Mouse (Mus musculus) spleen, adult 2 months (tissue): ENCODE measurements around the gene Sh3d19. TPM values are rescaled to one million over a fixed set of nuclear protein-coding genes. Genes with fewer than 3 reads are reported as not detected.

Experiments used
- DNase-seq, 2 experiments: peaks; one replicate each; pipeline versions ENCODE4 v3.0.0 to v3.0.0-alpha.2; 2012 to 2021; ENCODE audit warnings: low spot score in 2 of 2, low read depth in 1 of 2
- H3K27ac ChIP-seq: fragments of 200-500 bp; 2 replicates; pipeline ENCODE4 v1.5.1; 2012; ENCODE audit warnings: low read length, inconsistent platforms; ENCODE audit not compliant: insufficient read depth
- H3K27me3 ChIP-seq: fragments of 200-500 bp; 2 replicates; pipeline ENCODE4 v1.6.1; 2012; ENCODE audit warnings: mild to moderate bottlenecking, moderate library complexity, low read length, inconsistent platforms; ENCODE audit not compliant: control insufficient read depth, insufficient read depth
- H3K36me3 ChIP-seq: fragments of 200-500 bp; 2 replicates; pipeline ENCODE4 v1.6.1; 2012; ENCODE audit warnings: mild to moderate bottlenecking, low read length, inconsistent platforms; ENCODE audit not compliant: control insufficient read depth, insufficient read depth
- H3K4me1 ChIP-seq: fragments of 200-500 bp; 2 replicates; pipeline ENCODE4 v1.6.1; 2011; ENCODE audit warnings: inconsistent platforms; ENCODE audit not compliant: control insufficient read depth, insufficient read depth, insufficient read length
- H3K4me3 ChIP-seq: fragments of 200-500 bp; 2 replicates; pipeline ENCODE4 v1.5.1; 2011; ENCODE audit warnings: mild to moderate bottlenecking, inconsistent platforms; ENCODE audit not compliant: insufficient read depth, insufficient read length; ENCODE audit errors: extremely low read depth
- CTCF ChIP-seq: fragments of 200-500 bp; IDR thresholded peaks from 2 replicates; pipeline ENCODE4 v1.5.1; 2011; ENCODE audit warnings: mild to moderate bottlenecking, inconsistent platforms; ENCODE audit not compliant: insufficient read depth, insufficient read length, insufficient replicate concordance; ENCODE audit errors: extremely low read depth
- POLR2A ChIP-seq: fragments of 200-500 bp; IDR thresholded peaks from 2 replicates; pipeline ENCODE4 v1.6.1; 2011; ENCODE audit warnings: low read depth, low read length, inconsistent platforms
- WGBS: fragments of 180-500 bp; shearing (Covaris S2); methylation state at CpG from one replicate; pipeline ENCODE4 v1.1.7; 2018; 5-methylcytosine and 5-hydroxymethylcytosine counted together
- polyA plus RNA-seq: library from polyadenylated mRNA; depleted of rRNA; stranded (reverse); fragments of >200 nt; gene quantifications from 2 replicates; pipeline ENCODE4 v1.2.3, GENCODE M21; 2012

Gene Sh3d19
- polyA plus RNA-seq, 1 experiment, result 5.6 TPM

- Histone ChIP-seq H3K36me3 (no peaks in the 10 kb centered on the region), H3K27ac (no peak overlapping the region), H3K27me3 (no peaks in the 10 kb centered on the region), H3K4me1 (no peaks in the 10 kb centered on the region), H3K4me3 (no peak overlapping the region)
- TF ChIP-seq POLR2A, result no peak
- TF ChIP-seq CTCF, result no peak
- WGBS, result 83% methylated on average over 11 of the region's 11 CpGs
- no peak for DNase-seq
These were observed 22.8 kb downstream of the Sh3d19 start for GRCm38 (mm10) chr3:85993744-85994143.

- no peaks in the 10 kb centered on the region for H3K36me3 ChIP-seq
- WGBS, result 91% methylated on average over 4 of the region's 4 CpGs
- no peak overlapping the region for H3K27ac ChIP-seq
- no peak overlapping the region for H3K4me3 ChIP-seq
- DNase-seq, result no peak
- no peaks in the 10 kb centered on the region for H3K4me1 ChIP-seq
- TF ChIP-seq CTCF (no peak), POLR2A (no peak)
- H3K27me3 ChIP-seq, result no peaks in the 10 kb centered on the region
These were observed 23.7 kb downstream of the Sh3d19 start for GRCm38 (mm10) chr3:85994645-85995044.

GRCm38 (mm10) chr3:86001271-86001670 lies 30.4 kb downstream of the Sh3d19 start:
- Histone ChIP-seq H3K27ac (no peak overlapping the region), H3K36me3 (no peaks in the 10 kb centered on the region), H3K4me1 (no peaks in the 10 kb centered on the region), H3K4me3 (no peak overlapping the region), H3K27me3 (no peaks in the 10 kb centered on the region)
- no peak for DNase-seq
- 91% methylated on average over 3 of the region's 3 CpGs for WGBS
- TF ChIP-seq POLR2A (no peak), CTCF (no peak)

GRCm38 (mm10) chr3:86002423-86002822 lies 31.5 kb downstream of the Sh3d19 start, which contains the start of gene Prss48:
TSS of gene Prss48 (minus strand) at chr3:86002491.
- H3K27me3 ChIP-seq, result no peaks in the 10 kb centered on the region
- no peak for DNase-seq
- no peaks in the 10 kb centered on the region for H3K36me3 ChIP-seq
- WGBS, result 89% methylated on average over 17 of the region's 17 CpGs
- no peak within 1 kb of the TSS for H3K27ac ChIP-seq
- TF ChIP-seq CTCF (no peak), POLR2A (no peak)
- no peak within 1 kb of the TSS for H3K4me3 ChIP-seq
- no peaks in the 10 kb centered on the region for H3K4me1 ChIP-seq

- Histone ChIP-seq H3K27ac (no peak overlapping the region), H3K4me1 (no peaks in the 10 kb centered on the region), H3K27me3 (no peaks in the 10 kb centered on the region), H3K36me3 (no peaks in the 10 kb centered on the region), H3K4me3 (no peak overlapping the region)
- DNase-seq, result no peak
- 80% methylated on average over 5 of the region's 5 CpGs for WGBS
- no peak for TF ChIP-seq POLR2A
These were observed 32.0 kb downstream of the Sh3d19 start for GRCm38 (mm10) chr3:86002940-86003339.

GRCm38 (mm10) chr3:86004751-86005150 lies 33.8 kb downstream of the Sh3d19 start:
- 93% methylated on average over 10 of the region's 10 CpGs for WGBS

GRCm38 (mm10) chr3:86010618-86011017 lies 39.7 kb downstream of the Sh3d19 start:
- WGBS, result 91% methylated on average over 3 of the region's 3 CpGs
- Histone ChIP-seq H3K4me3 (no peak overlapping the region), H3K4me1 (no peaks in the 10 kb centered on the region), H3K36me3 (no peaks in the 10 kb centered on the region), H3K27me3 (no peaks in the 10 kb centered on the region), H3K27ac (no peak overlapping the region)
- no peak for DNase-seq
- TF ChIP-seq CTCF (no peak), POLR2A (no peak)

More at GRCm38 (mm10) chr3:86004751-86005150, 33.8 kb downstream of the Sh3d19 start:
- TF ChIP-seq POLR2A, result no peak
- TF ChIP-seq CTCF, result no peak
- Histone ChIP-seq H3K27me3 (no peaks in the 10 kb centered on the region), H3K4me1 (no peaks in the 10 kb centered on the region), H3K36me3 (no peaks in the 10 kb centered on the region), H3K4me3 (no peak overlapping the region), H3K27ac (no peak overlapping the region)
- no peak for DNase-seq
